Mouse (Mus musculus): Measurements from ENCODE around the gene Cdon. TPM values are rescaled to one million over a fixed set of nuclear protein-coding genes. Genes with fewer than 3 reads are reported as not detected.

The Cdon gene
- polyA plus RNA-seq, 1 experiment from 2014 or later, result 6.8 TPM

- Histone ChIP-seq H3K4me2 (no peak overlapping the region), H3K9me3 (replicated peaks) (no peaks in the 10 kb centered on the region), H3K9ac (no peak overlapping the region), H3K36me3 (no peaks in the 10 kb centered on the region), H3K27me3 (no peaks in the 10 kb centered on the region), H3K4me3 (no peak overlapping the region), H3K4me1 (replicated peaks) (peaks cover 11% of the 10 kb centered on the region; the same call in 1 of the 2 replicates), H3K27ac (no peak overlapping the region)
- ATAC-seq (replicated peaks; ENCODE audit: insufficient number of reproducible peaks, insufficient read depth, low FRiP score, low read depth), result no peak
- WGBS, result 80% methylated on average over 8 of the region's 8 CpGs
These were observed 17.5 kb downstream of the Cdon start for GRCm38 (mm10) chr9:35438286-35439061.

DNA sequence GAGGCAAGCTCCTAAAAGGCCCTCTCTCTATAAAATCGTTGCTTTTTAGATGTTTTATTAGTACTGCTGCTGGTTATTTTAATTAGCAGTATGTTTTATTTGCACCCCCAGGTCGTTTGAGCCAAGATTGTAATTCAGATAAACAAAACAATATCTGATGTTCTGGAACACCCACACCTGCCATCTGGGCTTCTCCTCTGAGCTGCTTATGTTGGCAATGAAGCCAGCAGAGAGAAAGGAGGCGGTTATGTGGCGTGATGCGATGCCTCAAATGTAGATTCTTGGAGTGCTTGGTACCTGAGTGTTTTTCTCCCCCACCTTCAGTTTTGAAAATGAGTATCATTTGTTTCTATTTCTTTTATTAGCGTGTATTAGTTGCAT, 18.1 kb downstream of the Cdon start:
- Histone ChIP-seq H3K9ac (no peak overlapping the region), H3K36me3 (no peaks in the 10 kb centered on the region), H3K4me1 (replicated peaks) (peaks cover 11% of the 10 kb centered on the region; the same call in 1 of the 2 replicates), H3K27ac (no peak overlapping the region), H3K9me3 (replicated peaks) (no peaks in the 10 kb centered on the region), H3K4me2 (no peak overlapping the region), H3K27me3 (no peaks in the 10 kb centered on the region), H3K4me3 (no peak overlapping the region)
- 74% methylated on average over 6 of the region's 6 CpGs for WGBS
- ATAC-seq (replicated peaks; ENCODE audit: insufficient number of reproducible peaks, insufficient read depth, low FRiP score, low read depth), result no peak

GRCm38 (mm10) chr9:35439754-35440153, 18.8 kb downstream of the Cdon start:
- H3K4me2 ChIP-seq, result no peak overlapping the region
- H3K9me3 ChIP-seq (replicated peaks), result no peaks in the 10 kb centered on the region
- no peaks in the 10 kb centered on the region for H3K36me3 ChIP-seq
- no peak overlapping the region for H3K4me3 ChIP-seq
- no peaks in the 10 kb centered on the region for H3K27me3 ChIP-seq
- no peak for ATAC-seq (replicated peaks; ENCODE audit: insufficient number of reproducible peaks, insufficient read depth, low FRiP score, low read depth)
- no peak overlapping the region for H3K27ac ChIP-seq
- peaks cover 11% of the 10 kb centered on the region; the same call in 1 of the 2 replicates for H3K4me1 ChIP-seq (replicated peaks)
- no peak overlapping the region for H3K9ac ChIP-seq

- no peak overlapping the region for H3K27ac ChIP-seq
- no peak overlapping the region for H3K4me3 ChIP-seq
- ATAC-seq (replicated peaks; ENCODE audit: insufficient number of reproducible peaks, insufficient read depth, low FRiP score, low read depth), result no peak
- H3K9ac ChIP-seq, result no peak overlapping the region
- no peaks in the 10 kb centered on the region for H3K9me3 ChIP-seq (replicated peaks)
- no peak overlapping the region for H3K4me2 ChIP-seq
- 34% methylated on average over 5 of the region's 5 CpGs for WGBS
- peaks cover 6% of the 10 kb centered on the region; the same call in 1 of the 2 replicates for H3K4me1 ChIP-seq (replicated peaks)
- H3K27me3 ChIP-seq, result no peaks in the 10 kb centered on the region
- no peaks in the 10 kb centered on the region for H3K36me3 ChIP-seq
These were observed 21.5 kb downstream of the Cdon start for GRCm38 (mm10) chr9:35442476-35442875.

- Histone ChIP-seq H3K9me3 (replicated peaks) (no peaks in the 10 kb centered on the region), H3K27me3 (no peaks in the 10 kb centered on the region), H3K9ac (no peak overlapping the region), H3K4me2 (no peak overlapping the region), H3K36me3 (no peaks in the 10 kb centered on the region), H3K27ac (no peak overlapping the region), H3K4me3 (no peak overlapping the region), H3K4me1 (replicated peaks) (peaks cover 6% of the 10 kb centered on the region; the same call in 1 of the 2 replicates)
- 81% methylated on average over 13 of the region's 13 CpGs for WGBS
- ATAC-seq (replicated peaks; ENCODE audit: insufficient number of reproducible peaks, insufficient read depth, low FRiP score, low read depth), result no peak
These were observed 22.9 kb downstream of the Cdon start for GRCm38 (mm10) chr9:35443618-35444511.

DNA sequence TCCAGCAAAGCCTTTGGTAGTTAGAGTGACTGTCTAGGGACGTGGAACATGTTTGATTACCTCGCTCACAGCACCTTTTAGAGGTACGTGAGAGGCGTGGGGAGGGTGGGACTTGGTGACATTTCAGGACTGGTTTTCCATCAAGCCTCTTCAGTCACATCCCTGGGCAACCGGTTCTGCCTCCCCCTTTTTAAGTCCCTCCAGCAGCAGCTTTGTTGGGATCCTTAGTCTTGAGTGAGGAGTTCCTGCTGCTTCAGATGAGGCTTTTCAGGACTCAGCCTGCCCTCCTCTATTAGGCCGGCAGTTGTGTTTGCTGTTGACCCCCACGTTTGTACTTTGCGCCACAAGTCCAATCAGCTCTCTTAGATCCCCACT, 23.6 kb downstream of the Cdon start:
- ATAC-seq (replicated peaks; ENCODE audit: insufficient number of reproducible peaks, insufficient read depth, low FRiP score, low read depth), result no peak
- Histone ChIP-seq H3K36me3 (no peaks in the 10 kb centered on the region), H3K4me3 (no peak overlapping the region), H3K27me3 (no peaks in the 10 kb centered on the region), H3K9me3 (replicated peaks) (no peaks in the 10 kb centered on the region), H3K4me1 (replicated peaks) (peaks cover 6% of the 10 kb centered on the region; the same call in 1 of the 2 replicates), H3K4me2 (no peak overlapping the region), H3K27ac (no peak overlapping the region), H3K9ac (no peak overlapping the region)
- 69% methylated on average over 8 of the region's 8 CpGs for WGBS

GRCm38 (mm10) chr9:35446916-35447315, 26.0 kb downstream of the Cdon start:
- H3K9me3 ChIP-seq (replicated peaks), result no peaks in the 10 kb centered on the region
- WGBS, result 64% methylated on average over 4 of the region's 4 CpGs
- no peak overlapping the region for H3K27ac ChIP-seq
- H3K4me2 ChIP-seq, result no peak overlapping the region
- no peak overlapping the region for H3K4me3 ChIP-seq
- ATAC-seq (replicated peaks; ENCODE audit: insufficient number of reproducible peaks, insufficient read depth, low FRiP score, low read depth), result no peak
- H3K36me3 ChIP-seq, result no peaks in the 10 kb centered on the region
- no peaks in the 10 kb centered on the region for H3K27me3 ChIP-seq
- peaks cover 6% of the 10 kb centered on the region; the same call in 1 of the 2 replicates for H3K4me1 ChIP-seq (replicated peaks)
- H3K9ac ChIP-seq, result no peak overlapping the region

DNA sequence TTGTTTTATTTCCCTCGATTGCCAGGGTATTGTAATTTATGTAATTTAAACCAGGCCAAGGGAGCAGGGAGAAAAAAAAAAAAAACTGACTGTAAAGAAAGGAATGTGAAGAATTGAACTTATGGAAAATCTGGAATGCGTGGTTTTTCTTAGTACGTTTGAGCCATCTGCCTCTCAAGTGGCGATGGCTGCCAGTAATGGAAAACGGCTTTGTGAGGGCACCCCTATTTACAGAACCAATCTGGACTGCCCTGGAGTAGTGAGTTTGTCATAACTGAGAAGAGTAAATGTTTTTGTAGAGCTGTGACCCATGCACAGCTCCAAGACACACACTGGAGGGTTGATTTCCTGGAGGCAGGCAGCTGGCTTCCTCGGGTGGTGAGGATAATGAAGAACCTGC, 32.4 kb downstream of the Cdon start:
- WGBS, result 58% methylated on average over 6 of the region's 6 CpGs

DNA sequence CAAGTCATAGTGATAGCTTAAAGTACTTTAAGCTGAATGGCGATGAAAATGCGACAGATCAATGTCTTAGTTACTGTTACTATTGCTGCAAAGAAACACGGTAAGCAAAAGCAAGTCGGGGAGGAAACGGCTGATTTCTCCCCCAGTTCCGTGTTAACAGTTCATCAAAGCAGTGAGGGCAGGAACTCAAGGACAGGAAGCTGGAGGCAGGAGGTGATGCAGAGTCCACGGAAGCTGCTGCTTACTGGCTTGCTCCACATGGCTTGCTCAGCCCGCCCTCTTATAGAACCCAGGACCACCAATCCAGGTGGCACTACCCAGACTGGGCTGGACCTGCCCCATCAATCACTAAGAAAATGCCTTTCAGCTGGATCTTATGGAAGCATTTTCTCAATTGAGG, 38.7 kb downstream of the Cdon start:
- no peak overlapping the region for H3K27ac ChIP-seq
- no peak overlapping the region for H3K4me3 ChIP-seq
- 58% methylated on average over 8 of the region's 8 CpGs for WGBS
- no peaks in the 10 kb centered on the region for H3K9me3 ChIP-seq (replicated peaks)
- no peak overlapping the region for H3K4me2 ChIP-seq
- no peak for ATAC-seq (replicated peaks; ENCODE audit: insufficient number of reproducible peaks, insufficient read depth, low FRiP score, low read depth)
- no peaks in the 10 kb centered on the region for H3K27me3 ChIP-seq
- no peak overlapping the region for H3K9ac ChIP-seq
- H3K4me1 ChIP-seq (replicated peaks), result 0 out of 2 replicates have a peak, but pooled peaks cover 2% of the 10 kb centered on the region
- peaks cover 45% of the 10 kb centered on the region for H3K36me3 ChIP-seq

More for the DNA sequence above, 32.4 kb downstream of the Cdon start:
- Histone ChIP-seq H3K27me3 (no peaks in the 10 kb centered on the region), H3K9me3 (replicated peaks) (no peaks in the 10 kb centered on the region), H3K9ac (no peak overlapping the region), H3K4me1 (replicated peaks) (0 out of 2 replicates have a peak, but pooled peaks cover 2% of the 10 kb centered on the region), H3K4me2 (no peak overlapping the region), H3K36me3 (peaks cover 35% of the 10 kb centered on the region), H3K4me3 (no peak overlapping the region), H3K27ac (no peak overlapping the region)
- no peak for ATAC-seq (replicated peaks; ENCODE audit: insufficient number of reproducible peaks, insufficient read depth, low FRiP score, low read depth)

DNA sequence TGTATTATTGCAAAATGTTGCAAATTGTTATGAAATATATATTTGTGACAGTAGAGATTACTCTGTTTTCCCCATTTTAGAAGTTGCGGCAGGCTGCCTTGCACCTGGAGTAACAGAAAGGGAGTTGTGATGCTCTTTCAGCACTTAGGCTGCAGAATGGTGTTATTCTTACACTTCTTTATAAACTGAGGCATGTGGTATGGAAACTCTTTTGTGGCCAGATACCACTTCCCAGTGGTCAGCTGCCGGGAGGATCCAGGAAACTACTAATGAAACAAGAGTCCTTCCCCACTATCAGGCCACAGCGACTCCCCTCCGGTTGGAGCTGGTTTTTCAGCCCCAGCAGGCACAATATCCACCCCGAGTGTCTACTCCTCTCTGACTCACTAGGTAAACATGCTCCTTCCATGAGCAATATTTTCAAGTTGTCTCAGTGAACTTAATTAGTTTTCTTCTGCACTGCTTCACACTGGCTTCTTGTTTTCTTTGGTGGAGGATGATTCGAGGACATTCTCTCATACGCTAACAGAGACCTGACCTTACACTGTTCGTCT, 46.4 kb downstream of the Cdon start:
- H3K36me3 ChIP-seq, result peaks cover 20% of the 10 kb centered on the region
- WGBS, result 46% methylated on average over 8 of the region's 8 CpGs

GRCm38 (mm10) chr9:35468913-35469312, 48.0 kb downstream of the Cdon start:
- Histone ChIP-seq H3K27me3 (no peaks in the 10 kb centered on the region), H3K4me1 (replicated peaks) (no peaks in the 10 kb centered on the region), H3K36me3 (peaks cover 17% of the 10 kb centered on the region), H3K9me3 (replicated peaks) (no peaks in the 10 kb centered on the region), H3K9ac (no peak overlapping the region), H3K4me3 (no peak overlapping the region), H3K4me2 (no peak overlapping the region), H3K27ac (no peak overlapping the region)
- ATAC-seq (replicated peaks; ENCODE audit: insufficient number of reproducible peaks, insufficient read depth, low FRiP score, low read depth), result no peak

More for the DNA sequence above, 46.4 kb downstream of the Cdon start:
- no peak overlapping the region for H3K4me3 ChIP-seq
- no peaks in the 10 kb centered on the region for H3K9me3 ChIP-seq (replicated peaks)
- H3K4me1 ChIP-seq (replicated peaks), result no peaks in the 10 kb centered on the region
- H3K4me2 ChIP-seq, result no peak overlapping the region
- no peak overlapping the region for H3K27ac ChIP-seq
- ATAC-seq (replicated peaks; ENCODE audit: insufficient number of reproducible peaks, insufficient read depth, low FRiP score, low read depth), result no peak
- H3K9ac ChIP-seq, result no peak overlapping the region
- no peaks in the 10 kb centered on the region for H3K27me3 ChIP-seq

All from heart, embryonic 15.5 days (tissue).